Mouse (Mus musculus): ENCODE measurements at regions not wholly inside any gene's neighbourhood (a gene's known extent, or its start where the extent isn't known, plus 50 kb on each side); places are given as distances from the start of the nearest gene placed in this dataset.

GRCm38 (mm10) chrX:42332906-42333305, 156.6 kb upstream of the Tex13c2 start:
- no peak for DNase-seq

GRCm38 (mm10) chrX:42333631-42334030, 155.9 kb upstream of the Tex13c2 start:
- no peak for DNase-seq

GRCm38 (mm10) chrX:42334794-42335193, 154.7 kb upstream of the Tex13c2 start:
- no peak for DNase-seq

GRCm38 (mm10) chrX:42336772-42337171, 152.7 kb upstream of the Tex13c2 start:
- no peak for DNase-seq

- DNase-seq = no peak
Observed at GRCm38 (mm10) chrX:42342362-42342761, 147.1 kb upstream of the Tex13c2 start.

GRCm38 (mm10) chrX:42342951-42343879, 146.3 kb upstream of the Tex13c2 start:
- DNase-seq = no peak

- DNase-seq = no peak
Observed at GRCm38 (mm10) chrX:42352610-42353254, 136.8 kb upstream of the Tex13c2 start.

- no peak for DNase-seq
Observed at GRCm38 (mm10) chrX:42359381-42360172, 129.9 kb upstream of the Tex13c2 start.

- DNase-seq = no peak
Observed at GRCm38 (mm10) chrX:42360173-42360931, 129.1 kb upstream of the Tex13c2 start.

- DNase-seq = no peak
Observed at GRCm38 (mm10) chrX:42360973-42361372, 128.5 kb upstream of the Tex13c2 start.

GRCm38 (mm10) chrX:42361400-42362028, 128.0 kb upstream of the Tex13c2 start:
- no peak for DNase-seq

GRCm38 (mm10) chrX:42364137-42364536, 125.4 kb upstream of the Tex13c2 start:
- no peak for DNase-seq

- no peak for DNase-seq
Observed at GRCm38 (mm10) chrX:42373794-42374398, 115.6 kb upstream of the Tex13c2 start.

GRCm38 (mm10) chrX:42393836-42394556, 95.5 kb upstream of the Tex13c2 start:
- DNase-seq = no peak

- DNase-seq = no peak
Observed at GRCm38 (mm10) chrX:42396441-42396840, 93.0 kb upstream of the Tex13c2 start.

- peak; percentile 4 for DNase-seq
Observed at GRCm38 (mm10) chrX:42398836-42399235, 90.7 kb upstream of the Tex13c2 start.

GRCm38 (mm10) chrX:42399343-42399742, 90.1 kb upstream of the Tex13c2 start:
- DNase-seq = no peak

GRCm38 (mm10) chrX:42401091-42401490, 88.4 kb upstream of the Tex13c2 start:
- no peak for DNase-seq

GRCm38 (mm10) chrX:42401564-42402334, 87.7 kb upstream of the Tex13c2 start:
- no peak for DNase-seq

- no peak for DNase-seq
Observed at GRCm38 (mm10) chrX:42402335-42402605, 87.2 kb upstream of the Tex13c2 start.

Data from cerebellum, adult 11-12 months (tissue).